Mouse (Mus musculus): ENCODE measurements around the gene Tmem94.
A peak's percentile ranks its signal among the peaks of the same experiment; 100 is the strongest.

Tmem94 gene

DNA sequence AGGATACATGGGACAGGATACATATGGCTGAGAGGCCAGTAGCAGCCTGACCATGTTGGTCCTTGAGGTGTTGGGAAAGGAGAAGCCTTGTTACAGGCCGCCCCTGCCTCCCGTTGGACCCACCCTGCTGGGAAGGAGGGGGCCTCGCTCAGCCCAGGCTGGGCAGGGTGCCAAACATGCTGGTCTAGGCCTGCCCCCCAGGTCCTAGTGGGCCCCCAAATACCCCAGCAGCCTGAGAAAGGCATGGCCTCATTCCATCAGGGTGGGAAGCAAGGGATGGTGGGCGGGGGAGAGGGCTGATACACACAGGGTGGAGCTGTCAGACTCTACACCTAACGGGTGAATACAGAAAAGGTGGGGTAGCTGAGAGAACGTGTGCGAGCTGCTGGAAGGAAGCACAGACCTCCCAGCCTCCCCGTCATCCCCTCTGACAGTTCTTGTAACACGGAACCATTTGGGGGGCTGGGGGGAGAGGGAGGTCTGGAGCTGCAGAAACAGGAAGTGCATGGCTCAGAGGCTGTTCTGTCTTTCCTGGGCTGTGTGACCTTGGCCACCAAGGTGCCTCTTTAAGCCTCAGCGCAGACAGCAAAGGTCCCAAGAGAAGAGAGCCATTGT is 43.6 kb downstream of the Tmem94 start:
- DNase-seq (ENCODE audit: low spot score): no peak

DNA sequence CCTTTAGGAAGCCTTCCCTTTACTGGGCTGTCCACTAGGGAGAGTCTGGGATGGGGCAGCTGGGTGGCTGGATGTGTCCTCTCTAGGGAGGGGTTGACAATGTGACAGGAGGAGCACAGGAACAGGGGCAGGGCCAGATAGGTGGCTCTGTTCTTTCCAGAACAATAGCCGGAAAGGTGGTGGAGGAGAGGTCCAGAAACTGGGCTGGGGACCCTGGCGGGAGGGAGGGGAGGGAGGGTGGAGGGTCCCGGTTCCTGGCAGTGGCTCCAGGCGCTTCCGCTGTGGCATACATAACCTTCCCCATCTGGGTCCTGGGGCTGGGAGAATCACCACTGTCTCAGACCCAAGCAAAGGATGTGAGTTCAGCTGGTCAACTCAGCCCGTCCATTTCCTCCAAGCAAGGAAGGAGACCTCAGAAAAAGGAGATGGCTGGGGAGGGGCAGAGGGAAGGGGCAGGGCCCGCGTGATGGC is 44.1 kb downstream of the Tmem94 start:
- no peak for DNase-seq (ENCODE audit: low spot score)

DNA sequence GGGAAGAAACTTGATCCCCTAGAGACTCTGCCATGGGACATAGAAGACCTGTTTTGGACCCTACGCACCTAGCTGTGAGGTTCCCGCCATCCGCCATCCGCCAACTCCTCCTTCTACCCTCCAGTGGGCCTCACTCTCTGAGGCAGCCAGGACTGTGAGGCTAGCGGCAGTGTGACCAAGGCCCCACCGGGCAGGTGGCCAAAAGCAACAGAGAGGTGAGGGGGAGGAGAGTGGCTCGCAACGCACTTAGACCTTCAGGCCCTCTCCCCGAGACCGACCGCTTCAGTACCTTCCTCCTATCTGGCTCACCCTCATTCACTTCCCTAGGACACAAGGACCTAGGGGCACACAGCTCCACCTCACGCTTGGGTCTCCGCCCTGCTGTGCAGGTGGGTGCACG is 45.1 kb downstream of the Tmem94 start:
- no peak for DNase-seq (ENCODE audit: low spot score)

DNA sequence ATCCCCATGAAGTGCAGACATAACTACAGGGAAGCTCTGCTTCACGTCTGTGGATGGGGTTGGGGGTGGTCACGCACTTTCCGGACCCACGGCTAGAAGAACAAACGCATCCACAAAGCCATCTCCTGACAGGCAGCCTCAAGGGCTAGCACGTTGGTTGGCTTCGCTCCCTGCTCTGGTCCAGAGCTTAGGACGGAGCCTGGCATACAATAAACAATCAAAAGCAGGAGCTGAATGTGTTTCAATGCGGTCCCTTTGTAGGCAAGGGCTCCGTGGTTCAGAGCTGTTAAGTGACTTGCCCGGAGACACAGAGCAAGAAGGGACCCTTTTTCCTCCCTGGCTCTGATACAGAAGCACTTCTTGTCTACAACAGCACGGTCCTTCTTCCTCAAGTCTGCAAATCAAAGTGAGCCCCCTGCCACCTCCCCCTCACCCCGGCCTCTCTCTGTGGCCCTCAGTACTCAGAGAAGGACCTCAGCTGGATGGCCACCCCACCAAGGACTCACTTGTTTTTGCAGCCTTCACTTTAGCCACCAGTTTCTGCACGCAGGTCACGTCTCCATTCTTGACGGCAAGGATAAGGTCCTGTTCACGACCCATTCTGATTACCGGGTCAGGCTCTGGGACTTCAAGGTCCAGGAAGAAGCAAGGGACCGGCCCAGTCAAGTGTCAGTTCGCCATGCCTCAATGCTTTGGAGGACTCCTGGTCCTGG is 46.3 kb downstream of the Tmem94 start:
- DNase-seq (ENCODE audit: low spot score): no peak

DNA sequence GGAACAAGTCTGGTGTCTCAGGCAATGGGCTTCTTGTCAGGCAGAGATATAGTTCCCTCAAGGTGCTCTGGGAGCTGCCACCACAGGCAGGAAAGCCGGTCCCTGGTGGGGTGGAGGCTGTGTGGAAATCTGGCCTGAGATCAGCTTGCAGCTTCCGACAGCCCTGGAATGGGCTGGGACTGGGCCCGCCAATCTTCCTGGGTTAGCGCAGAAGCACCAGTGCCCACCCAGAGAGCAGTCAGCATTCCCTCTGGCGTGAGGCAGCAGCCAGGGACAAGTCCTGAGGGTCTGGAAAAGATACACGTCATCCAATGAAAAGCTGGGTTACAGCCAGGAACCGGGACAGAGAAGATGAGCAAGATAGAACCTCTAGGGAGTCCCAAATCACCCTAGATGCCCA is 46.9 kb downstream of the Tmem94 start:
- no peak for DNase-seq (ENCODE audit: low spot score)

DNA sequence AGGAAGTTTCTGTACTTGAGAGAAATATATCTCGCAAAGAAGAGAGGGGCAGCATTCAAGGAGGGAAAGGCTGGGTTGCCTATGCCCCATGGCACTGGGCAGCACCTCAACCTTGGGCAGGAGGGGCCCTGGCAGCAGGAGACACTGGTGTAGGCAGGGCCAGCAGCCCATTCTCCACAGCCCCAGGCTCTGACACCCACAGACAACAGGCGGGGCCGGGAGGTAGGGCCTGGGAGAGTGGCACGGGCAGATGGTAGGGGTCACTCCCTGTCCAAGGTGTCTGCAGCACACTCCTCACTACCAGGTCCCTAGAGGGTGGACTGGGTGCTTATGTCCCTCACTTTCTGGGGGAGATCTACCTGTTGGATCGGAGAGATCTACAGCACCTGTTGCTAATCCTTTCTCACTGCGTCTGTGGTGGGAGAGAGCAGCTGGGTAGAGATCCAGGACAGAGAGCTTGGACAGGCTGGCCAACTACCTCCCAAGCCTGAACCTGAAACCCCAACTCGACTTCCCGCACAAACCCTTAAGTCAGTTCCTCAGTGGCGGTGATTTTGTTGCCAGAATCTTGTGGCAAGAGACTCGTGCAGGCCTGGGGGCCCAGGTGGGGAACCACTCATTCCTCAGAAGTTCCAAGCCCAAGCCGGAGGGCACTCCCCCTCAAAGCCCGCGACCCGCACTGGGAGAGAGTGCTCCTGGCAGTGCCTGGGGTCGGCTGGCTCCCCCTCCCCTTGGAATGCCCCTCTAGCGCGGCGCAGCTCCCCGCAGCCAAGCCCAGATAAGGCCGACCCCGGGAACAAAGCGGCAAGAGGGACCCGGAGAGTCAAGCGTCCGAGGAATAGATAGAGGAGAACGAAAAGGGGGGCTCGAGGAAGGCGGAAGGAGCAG is 47.5 kb downstream of the Tmem94 start:
- no peak for DNase-seq (ENCODE audit: low spot score)

DNA sequence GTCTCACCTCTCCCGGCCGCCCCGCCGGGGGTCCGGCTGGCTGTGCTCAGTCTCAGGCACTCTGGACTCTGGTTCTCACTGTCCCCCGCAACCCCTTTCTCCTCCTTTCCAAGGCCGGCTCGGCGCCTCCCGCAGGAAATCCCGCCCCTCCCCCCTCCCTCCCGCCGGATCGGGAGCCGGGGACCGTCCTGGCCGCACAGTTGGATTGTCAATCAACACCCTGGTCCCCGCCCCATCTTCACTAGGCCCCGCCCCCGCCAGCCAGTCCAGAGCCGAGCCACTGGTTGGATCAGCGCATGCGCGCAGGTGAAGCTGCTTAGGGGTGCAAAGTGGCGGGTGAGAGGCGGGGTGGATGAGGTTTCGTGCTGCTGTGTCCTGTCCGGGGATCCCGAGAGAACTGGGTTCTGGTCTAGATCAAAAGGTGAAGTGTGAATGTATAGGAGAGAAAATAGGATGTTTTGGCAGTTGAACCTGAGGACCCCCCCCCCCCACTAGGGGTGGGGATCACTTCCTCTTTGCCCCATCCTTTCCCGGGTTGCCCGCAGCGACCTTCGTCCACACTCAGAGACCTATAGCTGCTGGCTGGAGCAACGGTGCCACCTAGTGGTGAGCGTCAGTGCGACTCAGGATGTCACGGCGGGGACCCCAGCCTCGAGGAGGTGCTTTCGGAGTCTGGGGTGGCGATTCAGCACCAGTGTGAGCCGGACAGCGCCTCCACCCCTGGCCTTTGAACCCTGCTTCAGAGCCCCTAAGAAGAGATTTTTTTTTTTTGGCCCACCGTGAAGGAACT is 48.5 kb downstream of the Tmem94 start, which contains the start of gene Caskin2:
TSS of gene Caskin2 (minus strand) at position 133 of the 790 bp plus-strand sequence.
- peak; percentile 73 for DNase-seq (ENCODE audit: low spot score)

DNA sequence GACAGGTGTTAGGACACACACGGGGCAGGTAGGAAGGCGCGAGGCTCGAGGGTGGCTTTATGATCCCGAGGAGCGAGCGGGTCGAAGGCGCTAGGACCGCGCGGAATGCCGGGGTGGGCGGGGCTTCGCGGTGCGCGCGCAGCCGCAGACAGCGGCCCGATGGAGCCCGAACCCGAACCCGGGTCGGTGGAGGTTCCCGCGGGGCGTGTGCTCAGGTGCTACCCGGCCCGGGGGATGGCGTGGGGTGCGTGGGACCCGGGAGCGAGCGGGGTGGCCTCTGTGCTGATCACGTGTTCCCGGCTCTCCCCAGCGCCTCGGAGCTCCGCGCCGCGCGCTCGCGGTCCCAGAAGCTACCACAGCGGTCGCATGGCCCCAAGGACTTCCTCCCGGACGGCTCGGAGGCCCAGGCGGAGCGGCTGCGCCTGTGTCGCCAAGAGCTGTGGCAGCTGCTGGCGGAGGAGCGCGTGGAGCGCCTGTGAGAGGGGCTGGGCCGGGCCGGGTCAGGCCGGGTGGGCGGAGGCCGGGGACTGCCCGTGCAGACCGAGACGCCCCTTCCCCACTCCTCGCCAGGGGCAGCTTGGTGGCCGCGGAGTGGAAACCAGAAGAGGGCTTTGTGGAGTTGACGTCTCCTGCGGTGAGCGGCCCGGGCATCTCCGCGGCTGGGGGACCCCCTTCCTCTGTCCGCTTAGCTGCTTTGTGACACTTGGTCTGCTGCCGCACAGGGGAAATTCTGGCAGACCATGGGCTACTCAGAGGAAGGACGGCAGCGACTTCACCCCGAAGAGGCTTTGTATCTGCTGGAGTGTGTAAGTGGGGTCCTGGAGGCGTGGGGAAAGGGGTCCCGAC is 49.6 kb downstream of the Tmem94 start, which contains the start of gene Tsen54:
TSS of gene Tsen54 (plus strand) at position 120 of the 846 bp plus-strand sequence.
- no peak for DNase-seq (ENCODE audit: low spot score)

DNA sequence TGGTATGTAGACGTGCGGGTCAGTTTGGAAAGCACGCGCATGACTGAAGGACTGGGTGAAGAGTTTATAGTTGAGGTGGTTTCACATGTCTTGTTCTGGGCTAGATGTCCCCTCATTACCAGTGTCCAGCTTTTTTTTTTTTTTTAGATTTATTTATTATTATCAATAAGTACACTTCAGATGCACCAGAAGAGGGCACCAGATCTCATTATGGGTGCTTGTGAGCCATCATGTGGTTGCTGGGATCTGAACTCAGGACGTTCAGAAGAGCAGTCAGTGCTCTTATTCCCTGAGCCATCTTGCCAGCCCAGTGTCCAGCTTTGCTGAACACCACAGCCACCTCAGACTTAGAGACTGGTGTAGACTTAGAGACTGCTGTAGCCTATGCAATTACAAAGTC is 52.1 kb downstream of the Tmem94 start:
- DNase-seq (ENCODE audit: low spot score): no peak

DNA sequence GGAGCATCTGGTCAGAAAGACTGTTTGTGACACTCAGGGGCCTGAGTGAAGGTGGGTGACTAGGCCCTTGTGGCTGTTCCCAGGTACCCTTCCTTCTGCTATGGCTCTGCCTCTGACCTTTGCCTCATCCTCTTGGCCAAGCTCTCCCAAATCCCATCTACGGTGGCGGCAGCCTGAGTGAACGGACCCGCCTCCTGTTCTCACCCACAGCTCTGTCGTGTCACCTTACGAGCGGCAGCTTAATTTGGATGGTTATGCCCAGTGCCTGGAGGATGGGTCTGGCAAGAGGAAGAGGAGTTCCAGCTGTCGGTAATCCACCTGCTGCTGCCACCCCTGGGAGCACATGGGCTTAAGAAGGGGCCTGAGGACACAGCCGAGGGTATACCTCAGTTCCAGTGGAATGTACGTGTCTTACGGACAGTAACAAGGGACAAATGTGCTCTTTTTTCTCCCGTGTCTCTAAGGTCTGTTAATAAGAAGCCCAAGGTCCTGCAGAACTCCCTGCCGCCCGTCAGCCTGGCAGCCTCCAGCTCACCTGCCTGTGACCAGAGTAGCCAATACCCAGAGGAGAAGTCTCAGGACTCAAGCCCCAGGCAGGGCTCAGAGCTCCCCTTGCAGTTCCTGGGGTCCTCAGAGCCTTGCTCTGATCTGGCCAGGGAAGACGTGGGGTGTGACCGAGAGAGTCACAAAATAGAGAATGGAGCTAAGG is 54.8 kb downstream of the Tmem94 start:
- DNase-seq (ENCODE audit: low spot score): no peak

DNA sequence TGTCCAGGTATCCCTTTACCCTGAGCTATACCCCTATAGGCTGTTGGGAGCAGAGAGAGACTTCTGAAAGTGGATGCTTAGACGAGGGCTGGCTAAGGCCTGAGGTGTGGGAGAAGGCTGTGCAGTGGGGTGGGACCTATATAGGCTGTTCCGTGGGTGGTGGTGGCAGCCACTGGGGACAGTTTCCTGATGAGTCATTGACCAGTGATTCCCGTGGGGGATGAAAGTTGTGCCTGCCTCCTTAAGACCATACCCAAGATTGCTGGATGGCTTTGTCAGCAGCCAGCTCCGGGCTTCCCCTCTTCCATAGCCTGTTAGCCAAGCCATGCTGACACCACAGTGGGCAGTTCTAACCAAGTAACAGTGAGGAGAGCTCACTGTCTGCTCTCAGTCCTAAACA is 55.8 kb downstream of the Tmem94 start:
- no peak for DNase-seq (ENCODE audit: low spot score)

DNA sequence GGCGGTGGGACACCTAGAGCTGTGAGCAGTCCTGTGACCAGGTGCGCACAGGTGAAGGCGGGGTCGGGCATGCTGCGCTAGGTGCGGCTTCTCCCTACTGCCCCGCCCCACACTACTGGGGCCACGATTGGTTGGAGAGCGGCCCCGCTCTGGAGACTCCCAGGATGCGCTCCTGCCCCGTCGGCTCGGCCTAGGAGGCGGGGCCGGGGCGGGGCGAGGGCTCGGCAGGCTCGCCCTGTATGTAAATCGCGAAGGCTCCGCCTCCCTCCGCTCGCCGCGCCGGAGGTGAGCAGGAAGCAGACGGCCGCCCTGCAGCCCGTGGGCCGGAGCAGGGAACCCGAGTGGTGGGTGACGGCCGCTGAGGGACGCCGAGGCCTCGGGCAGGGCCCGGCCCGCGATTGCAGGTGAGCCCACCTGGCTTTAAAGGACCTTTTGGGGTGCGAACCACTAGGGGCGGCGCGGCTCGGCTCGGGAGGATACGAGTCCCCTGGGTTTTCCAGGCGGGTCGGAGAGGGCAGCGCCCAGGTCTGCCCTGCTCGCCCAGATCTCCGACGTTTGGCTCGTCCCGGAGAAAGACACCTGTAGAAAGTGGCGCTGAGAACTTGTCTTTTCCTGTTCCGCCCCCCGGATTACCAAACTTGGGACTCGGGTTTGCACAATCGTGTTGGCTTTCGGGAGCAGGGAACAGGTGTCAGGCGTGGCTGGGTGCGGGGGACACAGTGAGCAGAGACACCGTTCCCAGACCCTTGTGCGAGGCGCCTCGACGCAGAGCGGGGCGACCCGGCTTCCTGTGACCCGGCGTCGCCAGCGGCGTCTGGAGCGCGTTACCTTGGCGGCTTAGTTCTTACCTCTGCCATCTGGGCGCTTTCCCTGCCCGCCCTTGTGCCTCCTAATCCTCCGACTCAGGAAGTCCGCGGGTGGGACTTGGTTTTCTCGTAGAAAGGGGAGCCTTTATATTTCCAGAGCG is 58.8 kb downstream of the Tmem94 start, which contains the start of gene Llgl2:
TSS of gene Llgl2 (plus strand) at position 276 of the 967 bp plus-strand sequence.
- DNase-seq (ENCODE audit: low spot score): no peak

DNA sequence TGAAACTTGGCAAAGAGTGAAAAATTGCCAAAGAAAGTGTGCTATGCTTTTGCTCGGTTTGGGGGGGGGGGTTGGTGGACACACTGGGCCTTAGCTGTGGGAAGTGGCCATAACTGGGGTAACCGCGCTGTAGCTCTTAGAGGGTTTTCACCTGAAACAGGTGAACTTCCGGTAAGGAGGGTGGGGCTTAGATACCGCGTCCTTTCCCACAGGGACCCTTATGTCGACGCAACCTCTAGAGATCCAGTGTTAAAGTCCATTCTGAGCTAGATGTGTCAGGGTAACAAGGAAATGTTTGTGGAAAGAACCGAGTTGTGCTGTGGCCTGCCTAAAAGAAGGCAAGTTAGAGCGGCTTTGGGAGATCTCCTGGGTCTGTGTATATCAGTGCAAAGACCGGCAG is 59.6 kb downstream of the Tmem94 start:
- DNase-seq (ENCODE audit: low spot score): no peak

DNA sequence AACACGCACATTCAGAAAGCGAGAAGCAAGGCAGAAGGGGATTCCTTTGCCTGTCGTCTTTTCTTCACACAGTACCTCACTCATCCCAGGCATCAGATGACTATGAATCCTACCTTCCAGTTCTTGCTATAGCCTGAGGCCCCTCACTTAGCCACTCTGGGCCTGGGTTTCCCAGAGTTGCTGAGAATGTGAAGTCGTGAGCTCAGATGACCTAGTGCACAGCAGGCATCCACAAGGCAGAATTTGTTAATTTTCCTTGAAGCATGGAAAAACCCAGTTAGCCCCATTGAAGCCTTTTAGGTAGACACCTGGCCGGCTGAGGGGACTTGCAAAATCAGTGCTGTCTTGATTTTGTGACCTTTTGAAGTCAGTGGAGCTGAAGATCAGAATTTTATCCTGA is 61.3 kb downstream of the Tmem94 start:
- DNase-seq (ENCODE audit: low spot score): no peak

DNA sequence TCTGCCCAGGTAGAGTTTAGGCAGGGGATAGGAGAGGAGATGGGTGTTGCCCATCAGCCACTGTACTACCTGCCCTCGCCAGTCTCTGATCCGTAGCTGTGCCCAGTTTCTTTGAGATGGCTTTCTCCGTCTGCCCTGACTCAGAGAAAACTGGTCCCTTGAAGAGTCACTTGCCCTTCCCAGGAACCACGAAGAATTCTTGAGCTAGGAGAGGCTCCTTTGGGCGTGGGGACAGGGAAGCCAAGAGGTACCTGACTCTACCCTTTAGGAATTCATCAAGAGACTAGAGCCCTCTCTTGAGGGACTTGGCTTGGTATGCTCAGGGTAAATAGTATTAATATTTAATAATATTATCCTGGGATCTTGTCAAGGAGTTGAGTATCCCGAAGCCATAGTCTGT is 62.4 kb downstream of the Tmem94 start:
- DNase-seq (ENCODE audit: low spot score): no peak

DNA sequence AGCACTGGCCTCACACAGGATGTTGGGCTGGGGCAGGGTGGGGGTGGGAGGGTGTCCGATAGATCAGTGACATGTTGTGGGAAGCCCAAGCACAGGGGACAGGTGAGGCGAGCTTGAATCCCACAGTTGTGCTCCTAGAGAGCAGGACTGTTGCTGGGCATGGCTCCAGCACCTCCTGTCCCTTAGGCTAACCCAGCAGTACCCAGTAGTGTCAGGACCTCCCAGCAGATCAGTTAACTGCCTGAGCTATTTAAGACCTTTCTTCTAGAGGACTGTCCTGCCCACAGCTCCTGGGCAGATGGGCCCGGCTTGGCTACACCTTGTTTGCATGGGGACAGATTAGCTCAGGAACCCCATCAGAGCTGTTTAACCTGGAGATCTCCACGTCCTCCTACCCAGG is 63.8 kb downstream of the Tmem94 start:
- DNase-seq (ENCODE audit: low spot score): no peak

DNA sequence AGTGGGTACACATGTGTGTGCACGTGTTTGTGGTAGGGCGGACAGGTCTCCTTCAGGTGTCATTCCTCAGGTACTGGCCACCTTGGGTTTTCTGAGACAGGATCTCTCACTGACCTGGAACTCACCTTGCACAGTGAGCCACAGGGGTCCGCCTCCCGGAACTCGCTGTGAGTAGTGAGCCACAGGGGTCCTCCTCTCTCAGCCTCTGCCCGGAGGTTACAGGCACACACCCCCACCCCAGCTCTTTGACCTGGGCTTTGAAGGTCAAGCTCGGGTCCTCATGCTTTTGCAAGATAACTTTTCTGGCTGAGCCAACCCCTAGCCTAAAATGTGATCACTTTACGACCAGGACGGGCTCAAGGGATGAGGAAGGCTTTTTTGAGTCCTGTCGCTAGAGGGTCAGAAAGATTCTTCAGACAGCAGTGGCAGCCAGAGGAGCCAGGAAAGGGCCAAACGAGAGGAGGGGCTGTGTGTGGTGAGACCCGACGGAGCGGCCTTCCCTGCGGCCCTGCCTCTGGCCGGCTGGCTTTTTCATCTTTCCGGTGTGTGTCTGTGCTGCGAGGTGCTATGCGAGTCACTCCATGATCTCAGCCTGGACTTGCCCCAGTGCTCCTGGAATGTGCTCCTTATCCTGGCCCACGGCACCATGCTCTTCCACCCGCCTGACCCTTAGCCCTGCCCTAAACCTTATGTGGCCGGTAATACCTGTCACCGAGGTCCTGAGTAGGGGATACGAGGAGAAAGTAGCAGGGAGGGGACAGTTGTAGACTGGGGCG is 65.5 kb downstream of the Tmem94 start:
- no peak for DNase-seq (ENCODE audit: low spot score)

DNA sequence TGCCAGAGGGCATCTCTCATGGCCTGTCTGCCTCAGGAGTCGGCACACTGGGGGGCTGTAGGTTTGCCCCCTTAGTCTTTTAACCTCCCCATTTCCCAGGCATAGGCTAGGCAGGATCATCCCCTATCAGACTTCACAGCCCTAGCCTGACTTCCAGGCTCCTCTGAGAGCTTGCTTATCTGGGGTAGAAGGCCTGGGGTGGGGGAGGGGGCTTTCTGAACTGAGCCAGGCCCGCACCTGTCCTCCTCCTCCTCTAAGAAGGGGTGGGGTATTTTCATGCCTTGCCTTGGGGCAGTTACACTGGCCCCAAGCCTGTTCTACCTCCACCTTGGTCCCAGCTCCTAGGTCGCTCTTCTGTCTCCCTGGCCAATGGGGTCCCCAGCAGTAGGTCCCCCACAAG is 66.3 kb downstream of the Tmem94 start:
- DNase-seq (ENCODE audit: low spot score): no peak
